17 mouse cellular contexts compared by ENCODE assay signal in genomic region chr7:45047491-45047890, GRCm38 (mm10).
"Had no signal": no experiment of that assay in that cellular context is flagged by ENCODE, and none has a peak within 500 bp of the region (broad histone marks: within the 10 kb centered on the region; RNA-seq: fewer than 3 reads in every experiment).

No protein-coding gene starts in this region.

- H3K27me3 ChIP-seq: lung, embryonic 15.5 days; megakaryocyte, embryonic 14.5 days; midbrain, embryonic 13.5 days; midbrain, embryonic 15.5 days; neural tube, embryonic 12.5 days had no signal

- H3K4me3 ChIP-seq: lung, embryonic 15.5 days; megakaryocyte, embryonic 14.5 days; midbrain, embryonic 13.5 days; midbrain, embryonic 15.5 days; neural tube, embryonic 12.5 days had no signal

- DNase-seq: liver, postnatal 0 days; lung, postnatal 14 days; lung, postnatal 36 days; right cerebral cortex, postnatal 25 days; right cerebral cortex, postnatal 4 days; spleen, adult 18-20 months; thymus, adult 2 months; thymus, postnatal 25 days; thymus, postnatal 4 days had no signal

- ATAC-seq: liver, postnatal 0 days; lung, postnatal 0 days; midbrain, embryonic 13.5 days; midbrain, embryonic 15.5 days had no signal

- H3K4me2 ChIP-seq: lung, embryonic 15.5 days; midbrain, embryonic 11.5 days; midbrain, embryonic 13.5 days; midbrain, embryonic 15.5 days; neural tube, embryonic 12.5 days had no signal

- H3K9me3 ChIP-seq: lung, embryonic 15.5 days; megakaryocyte, embryonic 14.5 days; midbrain, embryonic 13.5 days; midbrain, embryonic 15.5 days; neural tube, embryonic 12.5 days had no signal

- H3K27ac ChIP-seq: lung, embryonic 15.5 days; macrophage; midbrain, embryonic 13.5 days; midbrain, embryonic 15.5 days; neural tube, embryonic 12.5 days had no signal

- H3K9ac ChIP-seq: liver, postnatal 0 days; lung, embryonic 15.5 days; midbrain, embryonic 13.5 days; midbrain, embryonic 15.5 days had no signal
